Mouse (Mus musculus) erythroblast, embryonic 14.5 days (primary cell): ENCODE results near the gene Palm2. TPM values are rescaled to one million over a fixed set of nuclear protein-coding genes. Genes with fewer than 3 reads are reported as not detected.

ENCODE experiments used
- H3K27me3 ChIP-seq: 2 replicates; pipeline ENCODE4 v1.6.1; 2012; ENCODE audit warnings: inconsistent platforms; ENCODE audit not compliant: control insufficient read depth
- H3K36me3 ChIP-seq: 2 replicates; pipeline ENCODE4 v1.6.1; 2012; ENCODE audit warnings: mild to moderate bottlenecking, inconsistent platforms; ENCODE audit not compliant: control insufficient read depth
- H3K4me1 ChIP-seq: 2 replicates; pipeline ENCODE4 v1.6.1; 2012; ENCODE audit warnings: inconsistent platforms; ENCODE audit not compliant: control insufficient read depth
- H3K4me3 ChIP-seq: replicated peaks from 2 replicates; pipeline ENCODE3; 2012; ENCODE audit warnings: moderate library complexity, mild to moderate bottlenecking, inconsistent platforms
- H3K9me3 ChIP-seq: 2 replicates; pipeline ENCODE4 v1.6.1; 2012; ENCODE audit warnings: low read length, inconsistent platforms, mixed read lengths; ENCODE audit not compliant: control insufficient read depth
- GATA1 ChIP-seq: IDR thresholded peaks from 2 replicates; pipeline ENCODE4 v1.6.1; 2012; ENCODE audit warnings: low read length, inconsistent platforms, mixed read lengths
- TAL1 ChIP-seq: IDR thresholded peaks from 3 replicates; pipeline ENCODE4 v1.6.1; 2012; ENCODE audit warnings: low read length, inconsistent platforms, mixed read lengths
- polyA plus RNA-seq: library from polyadenylated mRNA; stranded (reverse); fragments of >175 nt; gene quantifications from 2 replicates; pipeline ENCODE4 v1.2.3, GENCODE M21; 2012

Palm2 gene
- polyA plus RNA-seq, 1 experiment = not detected

DNA sequence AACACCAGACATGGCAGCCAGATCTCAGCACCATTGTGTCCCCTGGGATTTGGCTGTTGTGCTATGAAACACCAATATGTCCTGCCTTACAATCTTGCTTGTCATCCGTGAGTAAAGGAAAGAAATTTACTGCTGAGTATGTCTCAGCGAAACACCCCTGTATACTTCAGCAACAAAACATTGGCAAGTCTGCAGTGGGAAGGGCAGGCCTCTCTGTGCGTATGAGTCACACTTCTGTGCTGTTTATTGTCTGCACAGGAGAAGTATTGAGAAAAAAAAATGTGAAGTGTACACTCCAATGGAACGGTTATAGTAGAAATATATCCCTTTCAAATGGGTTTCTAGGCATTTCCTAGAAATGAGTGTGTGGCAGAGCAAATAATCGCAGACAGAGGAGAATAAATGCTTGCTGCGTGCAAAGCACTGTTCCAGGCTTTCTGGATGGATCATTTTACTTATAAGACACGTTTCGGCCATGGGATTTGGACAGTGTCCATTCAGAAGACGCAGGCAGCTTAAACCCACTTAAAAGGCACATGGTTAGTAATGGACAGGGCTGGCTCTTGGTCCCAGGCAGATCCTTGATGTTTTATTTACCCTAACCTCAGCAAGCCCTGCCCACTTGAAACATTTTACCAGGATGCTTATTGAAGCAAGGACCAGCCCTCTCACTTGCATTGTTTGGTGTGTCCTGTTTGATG lies 202.9 kb downstream of the Palm2 start:
- Histone ChIP-seq H3K4me3 (no peak overlapping the region), H3K36me3 (no peaks in the 10 kb centered on the region), H3K4me1 (no peaks in the 10 kb centered on the region), H3K9me3 (no peaks in the 10 kb centered on the region), H3K27me3 (peaks cover 2% of the 10 kb centered on the region; the same call in 1 of the 2 replicates)
- TF ChIP-seq GATA1 = no peak
- TF ChIP-seq TAL1 = no peak

DNA sequence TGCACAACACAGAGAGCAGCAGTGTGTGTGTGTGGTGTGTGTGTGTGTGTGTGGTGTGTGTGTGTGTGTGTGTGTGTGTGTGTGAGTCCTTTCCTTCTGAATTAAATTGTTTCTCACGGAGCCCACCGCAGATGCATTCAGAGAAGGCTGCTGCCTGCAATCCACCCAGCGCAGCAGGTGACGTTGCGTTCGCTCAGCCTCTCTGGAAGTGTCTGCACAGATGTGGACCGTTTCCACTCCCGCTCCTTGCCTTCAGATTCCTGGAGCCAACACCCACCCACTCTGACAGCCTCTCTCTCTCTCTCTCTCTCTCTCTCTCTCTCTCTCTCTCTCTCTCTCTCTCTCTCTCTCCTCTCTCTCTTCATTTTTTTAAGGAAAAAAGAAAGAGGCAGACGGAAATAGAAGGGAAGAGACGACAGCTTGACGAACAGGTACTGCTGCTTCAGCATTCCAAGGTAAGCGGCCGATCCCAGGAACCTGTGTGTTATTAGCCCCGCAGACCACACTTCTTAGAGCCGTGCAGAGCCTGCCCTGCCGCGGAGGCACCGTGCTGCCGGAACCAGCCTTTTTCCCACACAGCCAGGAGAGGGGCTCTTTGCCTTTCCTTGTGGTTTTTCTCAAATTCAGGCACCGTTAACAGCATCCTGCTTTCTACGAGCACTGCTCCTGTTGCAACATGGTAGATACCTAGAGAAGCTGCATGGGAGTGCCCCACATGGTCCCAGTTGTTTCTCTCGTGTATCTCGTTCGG lies 203.8 kb downstream of the Palm2 start:
- no peak for TF ChIP-seq GATA1
- no peak for TF ChIP-seq TAL1
- Histone ChIP-seq H3K36me3 (no peaks in the 10 kb centered on the region), H3K4me1 (no peaks in the 10 kb centered on the region), H3K27me3 (peaks cover 2% of the 10 kb centered on the region; the same call in 1 of the 2 replicates), H3K4me3 (no peak overlapping the region), H3K9me3 (no peaks in the 10 kb centered on the region)

DNA sequence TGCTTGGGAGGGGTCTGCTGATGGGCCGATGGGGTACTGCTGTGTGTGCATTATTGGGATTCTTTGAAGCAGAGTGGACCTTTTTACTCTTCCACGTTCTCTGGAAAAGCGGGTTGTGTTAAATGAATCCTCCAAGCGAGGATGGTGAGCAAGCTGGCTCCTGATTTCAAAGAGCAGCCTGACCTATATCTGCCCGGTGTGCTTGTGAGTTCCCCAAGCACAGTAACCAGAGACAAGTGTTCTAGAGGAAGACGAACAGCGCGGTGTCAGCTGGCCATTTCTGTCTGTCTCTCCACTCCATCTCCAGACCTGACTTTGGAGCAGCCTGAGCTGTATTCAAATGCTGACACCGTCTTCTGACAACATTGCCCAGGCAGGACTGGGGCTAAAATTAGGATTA lies 204.9 kb downstream of the Palm2 start:
- no peaks in the 10 kb centered on the region for H3K9me3 ChIP-seq
- no peak overlapping the region for H3K4me3 ChIP-seq
- no peak for TF ChIP-seq GATA1
- no peak for TF ChIP-seq TAL1
- H3K4me1 ChIP-seq = no peaks in the 10 kb centered on the region
- no peaks in the 10 kb centered on the region for H3K36me3 ChIP-seq
- H3K27me3 ChIP-seq = peaks cover 2% of the 10 kb centered on the region; the same call in 1 of the 2 replicates

DNA sequence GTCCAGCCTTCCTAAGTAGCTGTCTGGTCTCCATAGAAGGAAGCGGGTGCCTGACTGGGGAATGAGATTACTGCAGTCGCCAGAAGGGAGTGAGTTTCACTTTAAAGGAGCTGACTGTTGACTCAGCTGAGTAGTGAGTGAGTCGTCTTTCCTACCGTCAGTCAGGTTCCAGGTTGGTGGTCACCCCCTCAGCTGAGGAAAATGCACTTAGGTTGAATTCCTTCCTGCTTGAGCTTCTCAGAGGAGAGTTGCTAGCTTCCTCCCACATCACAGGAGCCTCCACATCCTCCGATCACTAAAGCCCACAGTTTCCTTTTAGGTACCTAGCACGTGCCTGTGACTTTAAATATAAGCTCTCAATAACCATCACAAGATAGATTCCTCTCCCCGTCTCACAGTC lies 206.2 kb downstream of the Palm2 start:
- Histone ChIP-seq H3K9me3 (no peaks in the 10 kb centered on the region), H3K4me3 (no peak overlapping the region), H3K27me3 (peaks cover 2% of the 10 kb centered on the region; the same call in 1 of the 2 replicates), H3K4me1 (no peaks in the 10 kb centered on the region), H3K36me3 (no peaks in the 10 kb centered on the region)
- TF ChIP-seq GATA1 (no peak), TAL1 (no peak)

DNA sequence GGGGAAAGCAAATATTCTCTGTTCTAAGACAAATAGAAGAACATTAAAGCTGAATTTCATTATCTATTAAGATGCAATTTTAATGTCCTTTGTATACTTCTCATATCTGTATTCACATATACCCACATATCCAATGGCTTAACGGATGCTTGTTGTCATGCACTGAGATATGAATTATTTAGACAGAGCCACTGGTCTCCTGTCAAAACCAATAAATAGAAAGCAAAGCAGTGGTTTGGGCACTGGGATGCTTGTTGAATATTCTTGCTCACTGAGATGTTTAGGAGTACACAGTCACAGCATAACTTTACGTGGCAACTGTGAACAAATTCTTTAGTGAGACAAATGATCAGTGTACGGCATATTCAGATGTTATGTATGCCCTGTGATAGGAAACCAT lies 206.9 kb downstream of the Palm2 start:
- Histone ChIP-seq H3K36me3 (no peaks in the 10 kb centered on the region), H3K4me3 (no peak overlapping the region), H3K27me3 (peaks cover 2% of the 10 kb centered on the region; the same call in 1 of the 2 replicates), H3K9me3 (no peaks in the 10 kb centered on the region), H3K4me1 (no peaks in the 10 kb centered on the region)
- no peak for TF ChIP-seq TAL1
- no peak for TF ChIP-seq GATA1

DNA sequence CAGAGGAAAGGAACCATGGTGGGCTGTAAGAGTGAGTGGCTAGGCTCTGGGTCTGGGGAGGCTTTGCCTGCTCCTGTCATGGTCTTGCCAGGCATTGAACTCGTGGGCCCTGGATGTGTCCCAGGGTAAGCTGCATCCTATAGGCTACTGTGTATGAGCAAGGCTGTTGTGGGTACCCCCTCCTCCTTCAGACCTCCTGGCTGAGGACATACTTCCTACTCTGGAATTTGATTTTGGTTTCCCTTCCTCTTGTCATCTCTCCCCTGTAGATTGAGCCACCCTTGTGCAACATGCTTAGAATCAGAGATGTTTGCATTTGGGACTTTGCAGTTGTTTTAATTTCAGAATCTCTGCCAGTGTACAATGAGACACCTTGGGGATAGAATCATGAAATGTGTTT lies 216.9 kb downstream of the Palm2 start:
- no peaks in the 10 kb centered on the region for H3K9me3 ChIP-seq
- no peaks in the 10 kb centered on the region for H3K36me3 ChIP-seq
- no peaks in the 10 kb centered on the region for H3K4me1 ChIP-seq
- no peaks in the 10 kb centered on the region for H3K27me3 ChIP-seq
- H3K4me3 ChIP-seq = no peak overlapping the region
- TF ChIP-seq GATA1 (no peak), TAL1 (no peak)

DNA sequence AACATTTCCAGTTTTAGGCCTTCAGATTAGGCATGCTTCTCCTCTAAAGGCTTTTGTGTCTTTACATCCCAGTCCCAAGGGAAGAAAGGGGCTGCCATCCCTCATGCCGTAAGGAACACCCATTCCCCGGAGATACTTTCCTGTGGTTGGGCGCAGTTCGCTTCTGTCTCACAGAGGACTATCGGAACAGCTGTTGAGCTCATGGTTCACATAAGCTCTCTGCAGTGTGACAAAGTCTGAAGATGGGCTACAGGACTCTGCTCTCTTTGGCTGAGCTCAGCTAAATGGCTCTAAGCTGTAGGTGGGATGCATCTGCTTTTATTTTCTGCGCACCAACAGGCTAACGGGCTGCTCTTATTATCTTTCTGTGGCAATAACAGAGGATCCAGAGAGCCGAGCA lies 217.5 kb downstream of the Palm2 start:
- Histone ChIP-seq H3K9me3 (no peaks in the 10 kb centered on the region), H3K4me3 (no peak overlapping the region), H3K4me1 (no peaks in the 10 kb centered on the region), H3K27me3 (no peaks in the 10 kb centered on the region), H3K36me3 (no peaks in the 10 kb centered on the region)
- TF ChIP-seq TAL1 = no peak
- TF ChIP-seq GATA1 = no peak

DNA sequence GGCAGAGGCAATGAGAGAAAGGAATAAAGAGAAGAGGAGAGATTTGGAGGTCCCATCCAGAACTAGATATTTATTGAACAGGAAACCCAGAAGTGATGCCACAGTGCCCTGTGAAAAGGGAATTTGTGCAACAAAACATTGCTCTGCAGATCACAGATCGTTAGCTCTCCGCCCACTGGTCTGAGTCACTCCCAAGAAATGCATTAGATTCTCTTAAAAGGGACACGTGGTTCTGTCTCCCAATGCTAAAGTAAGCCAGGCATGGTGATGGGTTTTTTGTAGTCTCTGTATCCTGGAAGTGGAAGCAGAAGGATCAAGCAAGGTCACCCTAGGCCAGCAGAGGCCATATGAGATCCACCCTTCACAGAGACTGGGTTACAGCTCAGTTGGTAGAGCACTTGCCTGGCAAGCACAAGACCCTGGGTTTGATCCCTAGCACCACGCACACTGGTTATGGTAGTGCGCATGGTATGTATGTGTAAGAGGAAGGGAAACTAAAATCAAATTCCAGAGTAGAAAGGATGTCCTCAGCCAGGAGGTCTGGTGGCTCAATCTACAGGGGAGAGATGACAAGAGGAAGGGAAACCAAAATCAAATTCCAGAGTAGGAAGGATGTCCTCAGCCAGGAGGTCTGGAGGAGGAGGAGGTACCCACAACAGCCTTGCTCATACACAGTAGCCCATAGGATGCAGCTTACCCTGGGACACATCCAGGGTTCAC lies 218.3 kb downstream of the Palm2 start:
- TF ChIP-seq TAL1 (no peak), GATA1 (no peak)
- no peaks in the 10 kb centered on the region for H3K27me3 ChIP-seq
- no peaks in the 10 kb centered on the region for H3K9me3 ChIP-seq
- no peaks in the 10 kb centered on the region for H3K4me1 ChIP-seq
- H3K36me3 ChIP-seq = no peaks in the 10 kb centered on the region
- no peak overlapping the region for H3K4me3 ChIP-seq

DNA sequence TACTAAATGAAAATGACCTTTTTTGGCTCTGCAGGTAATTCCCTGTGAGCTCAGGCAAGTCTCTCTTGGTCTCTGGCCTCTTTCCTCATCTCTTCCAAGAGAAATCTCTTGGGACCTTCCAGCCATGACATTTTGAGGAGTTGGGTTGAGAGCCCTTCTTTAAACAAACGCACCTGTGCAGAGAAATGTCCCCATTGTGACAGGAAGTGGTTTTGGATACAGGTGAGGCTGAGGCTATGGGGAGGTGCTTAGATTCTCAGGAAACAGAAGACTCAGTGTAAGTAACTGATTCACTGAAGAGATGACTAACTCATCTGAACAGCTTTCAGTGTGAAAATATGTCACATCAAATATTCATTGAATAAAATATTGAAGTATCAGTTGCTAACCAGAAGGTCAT lies 221.9 kb downstream of the Palm2 start:
- Histone ChIP-seq H3K4me1 (no peaks in the 10 kb centered on the region), H3K9me3 (no peaks in the 10 kb centered on the region), H3K27me3 (no peaks in the 10 kb centered on the region), H3K36me3 (no peaks in the 10 kb centered on the region), H3K4me3 (no peak overlapping the region)
- TF ChIP-seq TAL1 = no peak
- TF ChIP-seq GATA1 = no peak
